Mouse (Mus musculus): ENCODE measurements around the gene Desi2.
"Not testable (repeated sequence)": the region's sequence is repeated elsewhere in the genome, so short reads cannot be mapped to it uniquely, and the experiment has no call there.

GRCm38 (mm10) chr1:178187216-178187791, at the start of gene Desi2:
- not testable (repeated sequence) for TF ChIP-seq CTCF (IDR thresholded peaks at IDR 0.05; ENCODE audit: control insufficient read depth, insufficient read depth, low read length); POLR2A (IDR thresholded peaks at IDR 0.05; ENCODE audit: borderline replicate concordance, control insufficient read depth, low read depth, low read length)

All from bone marrow, adult 2 months (tissue).